Mouse (Mus musculus) CH12.LX (cell line): ENCODE data around the gene Lepr. TPM values are rescaled to one million over a fixed set of nuclear protein-coding genes. Genes with fewer than 3 reads are reported as not detected.

Experiments
- DNase-seq: peaks from one replicate; pipeline ENCODE4 v3.0.0-alpha.2; 2013; ENCODE audit errors: extremely low read depth
- H3K27ac ChIP-seq: 2 replicates; pipeline ENCODE4 v1.5.1; 2012; ENCODE audit warnings: low read depth, mild to moderate bottlenecking, control low read depth, moderate library complexity; ENCODE audit not compliant: insufficient read depth
- H3K27me3 ChIP-seq: replicated peaks from 2 replicates; pipeline ENCODE3; 2012; ENCODE audit warnings: inconsistent platforms
- H3K36me3 ChIP-seq, 2 experiments: replicated peaks in 1 of 2; 2 replicates each; pipeline versions ENCODE3 to v1.6.1; 2012; ENCODE audit warnings: inconsistent platforms in 1 of 2, low read length in 1 of 2, mild to moderate bottlenecking in 1 of 2, mixed read lengths in 1 of 2, moderate library complexity in 1 of 2; ENCODE audit not compliant: control insufficient read depth in 1 of 2, insufficient read depth in 1 of 2
- H3K4me1 ChIP-seq, 2 experiments: 2 replicates each; pipeline ENCODE4 v1.6.1; 2012; ENCODE audit warnings: inconsistent platforms in 1 of 2, moderate library complexity in 1 of 2; ENCODE audit not compliant: insufficient read depth in 2 of 2, control insufficient read depth in 1 of 2
- H3K4me2 ChIP-seq: 2 replicates; pipeline ENCODE4 v1.6.1; 2012; ENCODE audit warnings: low read depth, mild to moderate bottlenecking, control low read depth; ENCODE audit not compliant: poor library complexity, insufficient read depth, severe bottlenecking
- H3K4me3 ChIP-seq, 3 experiments: fragments of 150-350 bp in 1 of 3; sonication (generic) in 1 of 3; replicated peaks in 1 of 3; 2 replicates each; pipeline versions ENCODE3 to v1.5.1; 2011 to 2012; ENCODE audit warnings: low read depth in 2 of 3, low read length in 2 of 3, mild to moderate bottlenecking in 2 of 3, moderate library complexity in 2 of 3, control low read depth in 1 of 3, improper control_type of control experiment in 1 of 3, inconsistent platforms in 1 of 3, mixed read lengths in 1 of 3; ENCODE audit not compliant: poor library complexity in 1 of 3
- H3K79me2 ChIP-seq: replicated peaks from 2 replicates; pipeline ENCODE4 v1.6.1; 2012; ENCODE audit warnings: mild to moderate bottlenecking, moderate library complexity; ENCODE audit not compliant: control insufficient read depth, poor library complexity, insufficient read depth, severe bottlenecking; ENCODE audit errors: extremely low read depth
- H3K9ac ChIP-seq: 2 replicates; pipeline ENCODE4 v1.6.1; 2012; ENCODE audit warnings: low read depth, mild to moderate bottlenecking, control low read depth, moderate library complexity; ENCODE audit not compliant: insufficient read depth
- H3K9me3 ChIP-seq: replicated peaks from 2 replicates; pipeline ENCODE3; 2012; ENCODE audit warnings: low read length, inconsistent platforms, mixed read lengths
- CHD1 ChIP-seq: IDR thresholded peaks from 2 replicates; pipeline ENCODE4 v1.6.1; 2012; ENCODE audit warnings: low read depth, low read length, improper control_type of control experiment, inconsistent platforms
- CHD2 ChIP-seq: IDR thresholded peaks from 2 replicates; pipeline ENCODE4 v1.6.1; 2011; ENCODE audit warnings: low read length, improper control_type of control experiment
- CTCF ChIP-seq, 2 experiments: IDR thresholded peaks in 1 of 2; conservative IDR thresholded peaks in 1 of 2; 2 replicates each; pipeline ENCODE4 v1.5.1; 2011 to 2012; ENCODE audit warnings: low read depth in 2 of 2, low read length in 2 of 2, improper control_type of control experiment in 1 of 2, inconsistent platforms in 1 of 2, mild to moderate bottlenecking in 1 of 2, moderate library complexity in 1 of 2
- E2F4 ChIP-seq: IDR thresholded peaks from 2 replicates; pipeline ENCODE4 v1.6.1; 2011; ENCODE audit warnings: low read depth, low read length, improper control_type of control experiment; ENCODE audit not compliant: insufficient replicate concordance
- ELF1 ChIP-seq: IDR thresholded peaks from 2 replicates; pipeline ENCODE4 v1.6.1; 2014; ENCODE audit warnings: low read depth, mild to moderate bottlenecking, inconsistent platforms, low read length, improper control_type of control experiment
- EP300 ChIP-seq: IDR thresholded peaks from 2 replicates; pipeline ENCODE4 v1.6.1; 2011; ENCODE audit warnings: low read length, improper control_type of control experiment
- ETS1 ChIP-seq: conservative IDR thresholded peaks from 2 replicates; pipeline ENCODE4 v1.6.1; 2012; ENCODE audit warnings: low read depth, mild to moderate bottlenecking, inconsistent platforms, low read length, improper control_type of control experiment, moderate library complexity
- HCFC1 ChIP-seq: IDR thresholded peaks from 2 replicates; pipeline ENCODE4 v1.6.1; 2012; ENCODE audit warnings: low read depth, mild to moderate bottlenecking, inconsistent platforms, low read length, improper control_type of control experiment
- IRF4 ChIP-seq: IDR thresholded peaks from 2 replicates; pipeline ENCODE4 v1.6.1; 2014; ENCODE audit warnings: low read depth, mild to moderate bottlenecking, inconsistent platforms, low read length, improper control_type of control experiment
- KAT2A ChIP-seq: IDR thresholded peaks from 2 replicates; pipeline ENCODE4 v1.6.1; 2012; ENCODE audit warnings: low read length, improper control_type of control experiment, inconsistent platforms; ENCODE audit not compliant: insufficient replicate concordance
- MEF2A ChIP-seq: IDR thresholded peaks from 2 replicates; pipeline ENCODE4 v1.6.1; 2014; ENCODE audit warnings: low read depth, mild to moderate bottlenecking, inconsistent platforms, low read length, improper control_type of control experiment, borderline replicate concordance
- MXI1 ChIP-seq: IDR thresholded peaks from 2 replicates; pipeline ENCODE4 v1.6.1; 2011; ENCODE audit warnings: mild to moderate bottlenecking, low read depth, low read length, improper control_type of control experiment
- RAD21 ChIP-seq: IDR thresholded peaks from 2 replicates; pipeline ENCODE4 v1.6.1; 2011; ENCODE audit warnings: low read depth, mild to moderate bottlenecking, low read length, improper control_type of control experiment, moderate library complexity
- RCOR1 ChIP-seq: conservative IDR thresholded peaks from 2 replicates; pipeline ENCODE4 v1.6.1; 2012; ENCODE audit warnings: low read depth, mild to moderate bottlenecking, inconsistent platforms, low read length, improper control_type of control experiment
- SIN3A ChIP-seq: IDR thresholded peaks from 2 replicates; pipeline ENCODE4 v1.6.1; 2012; ENCODE audit warnings: low read length, improper control_type of control experiment, inconsistent platforms
- TBP ChIP-seq: conservative IDR thresholded peaks from 2 replicates; pipeline ENCODE4 v1.6.1; 2011; ENCODE audit warnings: low read depth, low read length, improper control_type of control experiment
- TCF12 ChIP-seq: IDR thresholded peaks from 2 replicates; pipeline ENCODE4 v1.6.1; 2014; ENCODE audit warnings: low read depth, mild to moderate bottlenecking, inconsistent platforms, low read length, improper control_type of control experiment
- UBTF ChIP-seq: IDR thresholded peaks from 2 replicates; pipeline ENCODE4 v1.6.1; 2012; ENCODE audit warnings: low read depth, mild to moderate bottlenecking, inconsistent platforms, low read length, improper control_type of control experiment, moderate library complexity
- USF2 ChIP-seq: conservative IDR thresholded peaks from 2 replicates; pipeline ENCODE4 v1.6.1; 2011; ENCODE audit warnings: low read depth, low read length, improper control_type of control experiment
- ZC3H11A ChIP-seq: IDR thresholded peaks from 2 replicates; pipeline ENCODE4 v1.6.1; 2012; ENCODE audit warnings: low read depth, mild to moderate bottlenecking, inconsistent platforms, low read length, improper control_type of control experiment
- ZNF384 ChIP-seq: IDR thresholded peaks from 2 replicates; pipeline ENCODE4 v1.6.1; 2012; ENCODE audit warnings: low read depth, low read length, improper control_type of control experiment, inconsistent platforms
- dilution Hi-C: fragments of 300-500 bp; cut with MboI; formaldehyde crosslinking; loops from 2 replicates; pipeline ENCODE4 v1.14.3; 2020; ENCODE audit warnings: low sequenced_read_pairs; ENCODE audit not compliant: extremely low pct_unique_long_range_greater_than_20kb, extremely low pct_ligation_motif_present
- in situ Hi-C: fragments of 300-500 bp; cut with MboI; formaldehyde crosslinking; loops from 3 replicates; pipeline ENCODE4 v1.14.3; 2019; ENCODE audit warnings: low sequenced_read_pairs, low pct_ligation_motif_present, low pct_unique_long_range_greater_than_20kb, mixed read lengths
- polyA plus RNA-seq: library from polyadenylated mRNA; unstranded; fragments of >175 nt; gene quantifications from 2 replicates; pipeline ENCODE4 v1.2.1, GENCODE M21; 2012; ENCODE audit warnings: low read depth; ENCODE audit not compliant: insufficient read length
- total RNA-seq, 2 experiments: library from RNA; depleted of rRNA; stranded (reverse); fragments of 300-350 nt in 1 of 2; fragments of >200 nt in 1 of 2; gene quantifications; 2 replicates each; pipeline ENCODE4 v1.2.3; 2012 to 2014

Lepr gene
- total and polyA plus RNA-seq, 3 experiments = 0.04 TPM; not detected in 2

DNA sequence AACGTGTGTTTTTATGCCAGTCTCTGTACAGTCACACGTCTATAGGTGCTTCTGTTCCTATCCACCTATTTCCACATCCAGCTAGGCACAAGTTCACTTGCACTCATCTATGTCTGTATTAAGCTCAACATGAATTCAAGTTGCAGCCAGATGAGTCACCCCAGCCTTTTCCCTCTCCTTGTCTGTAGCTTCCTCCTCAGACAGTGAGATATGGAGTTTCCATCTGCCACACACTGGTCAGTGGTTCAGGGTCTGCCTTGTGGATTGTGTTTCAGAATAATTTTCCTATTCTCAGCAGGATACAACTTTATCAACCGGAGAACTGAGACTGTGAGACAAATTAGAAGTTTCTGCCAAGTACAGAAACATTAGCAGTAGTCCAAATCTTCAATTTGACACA, 20.0 kb upstream of the Lepr start:
- in situ Hi-C loops (no loop called here), dilution Hi-C loops (no loop called here)
- Histone ChIP-seq H3K9me3 (no peaks in the 10 kb centered on the region), H3K36me3 (no peaks in the 10 kb centered on the region), H3K4me3 (no peak overlapping the region), H3K4me1 (no peaks in the 10 kb centered on the region), H3K4me2 (no peak overlapping the region), H3K27me3 (no peaks in the 10 kb centered on the region), H3K27ac (no peak overlapping the region), H3K9ac (no peak overlapping the region), H3K79me2 (no peaks in the 10 kb centered on the region)
- no peak for TF ChIP-seq SIN3A
- TF ChIP-seq HCFC1 = no peak
- no peak for TF ChIP-seq CHD2
- no peak for TF ChIP-seq TCF12
- no peak for DNase-seq

GRCm38 (mm10) chr4:101699423-101699822, 17.8 kb upstream of the Lepr start:
- Histone ChIP-seq H3K79me2 (no peaks in the 10 kb centered on the region), H3K27me3 (no peaks in the 10 kb centered on the region), H3K4me2 (no peak overlapping the region), H3K9me3 (no peaks in the 10 kb centered on the region), H3K27ac (no peak overlapping the region), H3K9ac (no peak overlapping the region), H3K4me1 (no peaks in the 10 kb centered on the region), H3K4me3 (no peak overlapping the region), H3K36me3 (no peaks in the 10 kb centered on the region)
- in situ Hi-C loops = no loop called here
- no peak for DNase-seq
- dilution Hi-C loops = no loop called here
- TF ChIP-seq HCFC1 (no peak), TBP (no peak), KAT2A (no peak), CTCF (conservative IDR thresholded peaks at IDR 0.05 in 1 of 2, IDR thresholded peaks at IDR 0.05 in 1 of 2; ENCODE audit: low read depth in 2 of 2, low read length in 2 of 2) (no peak), UBTF (no peak), CHD2 (no peak), ZC3H11A (no peak), ZNF384 (no peak), MEF2A (no peak), EP300 (no peak), RCOR1 (no peak), MXI1 (no peak), ETS1 (no peak), IRF4 (no peak), SIN3A (no peak), CHD1 (no peak), E2F4 (no peak), RAD21 (no peak), ELF1 (no peak), USF2 (no peak)
- TF ChIP-seq, all 38 proteins: peak for 0
